In genomic region chr10:76818337-76818736, GRCm38 (mm10) we compare ENCODE assay signal across 15 mouse cellular contexts.
"Had no signal": no experiment of that assay in that cellular context is flagged by ENCODE, and none has a peak within 500 bp of the region (broad histone marks: within the 10 kb centered on the region; RNA-seq: fewer than 3 reads in every experiment).

No protein-coding gene starts in this region.

- H3K4me2 ChIP-seq: limb, embryonic 13.5 days; midbrain, embryonic 15.5 days; neural tube, embryonic 12.5 days; stomach, embryonic 15.5 days had no signal

- H3K9me3 ChIP-seq: limb, embryonic 13.5 days; midbrain, embryonic 10.5 days; midbrain, embryonic 15.5 days; neural tube, embryonic 12.5 days; stomach, embryonic 15.5 days had no signal

- H3K4me3 ChIP-seq: limb, embryonic 13.5 days; midbrain, embryonic 10.5 days; midbrain, embryonic 15.5 days; neural tube, embryonic 12.5 days; stomach, embryonic 15.5 days had no signal

- H3K27me3 ChIP-seq: limb, embryonic 13.5 days; midbrain, embryonic 15.5 days; neural tube, embryonic 12.5 days; stomach, embryonic 15.5 days had no signal

- H3K9ac ChIP-seq: limb, embryonic 13.5 days; liver, embryonic 14.5 days; midbrain, embryonic 15.5 days; neural tube, embryonic 12.5 days; stomach, embryonic 15.5 days had no signal

- ATAC-seq: lung, postnatal 0 days; midbrain, embryonic 15.5 days had no signal

- H3K27ac ChIP-seq: limb, embryonic 13.5 days; liver, embryonic 14.5 days; midbrain, embryonic 10.5 days; midbrain, embryonic 15.5 days; neural tube, embryonic 12.5 days; stomach, embryonic 15.5 days had no signal

- DNase-seq: kidney, adult 8-10 months; kidney, postnatal 36 days; layer of hippocampus, adult 9-11 months; layer of hippocampus, postnatal 36 days; lung, adult 2 months; lung, postnatal 36 days; retina, postnatal 1 day; thymus, postnatal 4 days had no signal

- H3K36me3 ChIP-seq: limb, embryonic 13.5 days; midbrain, embryonic 10.5 days; midbrain, embryonic 15.5 days; neural tube, embryonic 12.5 days; stomach, embryonic 15.5 days had no signal

- H3K4me1 ChIP-seq: stomach, embryonic 15.5 days had no signal
